Mouse (Mus musculus): ENCODE results near the gene Cdh23. TPM values are rescaled to one million over a fixed set of nuclear protein-coding genes. Genes with fewer than 3 reads are reported as not detected.
A peak's percentile ranks its signal among the peaks of the same experiment; 100 is the strongest.

The Cdh23 gene
- polyA plus RNA-seq, 1 experiment from 2014 or later = 1.1 TPM

GRCm38 (mm10) chr10:60289216-60289615 is 407.1 kb downstream of the Cdh23 start:
- Histone ChIP-seq H3K9me3 (replicated peaks) (no peaks in the 10 kb centered on the region), H3K36me3 (ENCODE audit: poor library complexity, severe bottlenecking) (peaks cover 21% of the 10 kb centered on the region), H3K9ac (no peak overlapping the region), H3K27me3 (no peaks in the 10 kb centered on the region), H3K4me3 (no peak overlapping the region), H3K27ac (no peak overlapping the region), H3K4me1 (peaks cover 38% of the 10 kb centered on the region), H3K4me2 (no peak overlapping the region)
- ATAC-seq = no peak
- WGBS = 91% methylated on average over 8 of the region's 8 CpGs

- no peaks in the 10 kb centered on the region for H3K27me3 ChIP-seq
- H3K4me1 ChIP-seq = peaks cover 51% of the 10 kb centered on the region
- no peak for ATAC-seq
- H3K36me3 ChIP-seq (ENCODE audit: poor library complexity, severe bottlenecking) = peaks cover 9% of the 10 kb centered on the region
- H3K4me2 ChIP-seq = no peak overlapping the region
- WGBS = 84% methylated on average over 2 of the region's 2 CpGs
- H3K27ac ChIP-seq = no peak overlapping the region
- no peaks in the 10 kb centered on the region for H3K9me3 ChIP-seq (replicated peaks)
- H3K9ac ChIP-seq = no peak overlapping the region
- no peak overlapping the region for H3K4me3 ChIP-seq
These were observed 408.6 kb downstream of the Cdh23 start for GRCm38 (mm10) chr10:60287726-60288125.

GRCm38 (mm10) chr10:60287161-60287560 is 409.1 kb downstream of the Cdh23 start:
- Histone ChIP-seq H3K4me1 (peaks cover 57% of the 10 kb centered on the region), H3K4me2 (no peak overlapping the region), H3K27me3 (no peaks in the 10 kb centered on the region), H3K27ac (no peak overlapping the region), H3K36me3 (ENCODE audit: poor library complexity, severe bottlenecking) (peaks cover 3% of the 10 kb centered on the region; the same call in 1 of the 2 replicates), H3K9me3 (replicated peaks) (no peaks in the 10 kb centered on the region), H3K4me3 (no peak overlapping the region), H3K9ac (no peak overlapping the region)
- ATAC-seq = no peak
- WGBS = 83% methylated on average over 4 of the region's 4 CpGs

DNA sequence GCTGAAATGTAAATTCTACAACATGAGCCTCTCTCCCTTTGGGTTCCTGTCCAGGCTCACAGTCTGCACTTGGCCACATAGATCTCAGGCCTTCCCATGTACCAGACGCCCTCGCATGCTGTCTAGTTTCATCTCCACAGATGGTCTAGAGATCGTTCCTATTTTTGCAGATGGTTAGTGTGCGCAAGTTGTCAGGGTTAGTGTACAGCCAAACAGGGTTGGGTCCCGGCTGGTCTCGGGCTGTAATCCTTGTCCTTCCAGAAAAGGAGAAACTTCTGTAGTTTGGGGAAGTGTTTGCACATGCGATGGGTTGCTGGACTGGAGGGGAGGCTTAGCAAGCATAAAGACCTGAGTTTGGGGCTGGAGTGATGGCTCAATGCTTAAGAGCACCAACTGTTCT is 409.7 kb downstream of the Cdh23 start:
- Histone ChIP-seq H3K4me1 (peaks cover 63% of the 10 kb centered on the region), H3K4me3 (no peak overlapping the region), H3K9me3 (replicated peaks) (no peaks in the 10 kb centered on the region), H3K27ac (peak overlapping the region; percentile 66), H3K36me3 (ENCODE audit: poor library complexity, severe bottlenecking) (0 out of 2 replicates have a peak, but pooled peaks cover 3% of the 10 kb centered on the region), H3K27me3 (no peaks in the 10 kb centered on the region), H3K9ac (no peak overlapping the region), H3K4me2 (peak overlapping the region; percentile 51; the same call in 1 of the 2 replicates)
- 94% methylated on average over 7 of the region's 7 CpGs for WGBS
- no peak for ATAC-seq

DNA sequence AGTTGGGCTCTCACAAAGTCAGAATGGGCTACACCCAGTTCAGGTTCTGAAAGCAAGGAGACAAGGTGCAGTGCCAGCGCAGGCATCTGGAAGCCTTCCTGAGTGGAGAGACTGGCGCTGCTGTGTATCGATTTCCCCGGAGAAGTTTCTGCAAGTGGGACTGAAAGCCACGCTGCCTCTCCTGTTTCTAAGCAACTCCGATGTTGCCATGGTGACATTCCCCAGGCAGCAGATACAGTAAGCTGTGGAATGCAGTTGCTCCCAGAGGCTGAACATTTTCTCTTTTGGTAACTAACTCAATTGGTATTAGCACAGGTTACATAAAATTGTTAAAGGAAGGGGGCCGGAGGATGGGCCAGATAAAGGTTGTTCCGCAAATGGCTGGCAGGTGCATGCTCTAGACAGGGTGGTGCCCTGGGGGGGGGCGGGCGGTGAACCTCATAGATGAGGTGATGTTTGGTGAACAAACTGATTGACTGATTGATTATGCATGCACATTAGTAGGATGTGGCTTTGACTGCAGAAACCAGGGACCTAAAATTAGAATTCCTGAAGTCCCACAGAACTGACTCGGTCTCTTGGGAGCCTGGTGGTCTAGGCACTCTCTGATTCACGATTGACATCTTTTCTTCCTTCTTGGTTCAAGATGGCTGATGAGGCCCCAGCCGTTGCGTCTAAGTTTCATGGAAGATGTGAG is 410.5 kb downstream of the Cdh23 start:
- H3K4me3 ChIP-seq = peak overlapping the region; percentile 8; the same call in 1 of the 2 replicates
- 17% methylated on average over 14 of the region's 14 CpGs for WGBS
- H3K4me2 ChIP-seq = peak overlapping the region; percentile 51
- H3K9me3 ChIP-seq (replicated peaks) = no peaks in the 10 kb centered on the region
- peak overlapping the region; percentile 35; the same call in 1 of the 2 replicates for H3K9ac ChIP-seq
- peak; percentile 83 for ATAC-seq
- H3K27me3 ChIP-seq = no peaks in the 10 kb centered on the region
- peaks cover 70% of the 10 kb centered on the region for H3K4me1 ChIP-seq
- H3K36me3 ChIP-seq (ENCODE audit: poor library complexity, severe bottlenecking) = 0 out of 2 replicates have a peak, but pooled peaks cover 3% of the 10 kb centered on the region
- peak overlapping the region; percentile 79 for H3K27ac ChIP-seq

GRCm38 (mm10) chr10:60285183-60285582 is 411.1 kb downstream of the Cdh23 start:
- Histone ChIP-seq H3K27me3 (no peaks in the 10 kb centered on the region), H3K27ac (peak overlapping the region; percentile 79), H3K4me1 (peaks cover 72% of the 10 kb centered on the region), H3K36me3 (ENCODE audit: poor library complexity, severe bottlenecking) (0 out of 2 replicates have a peak, but pooled peaks cover 3% of the 10 kb centered on the region), H3K4me3 (peak overlapping the region; percentile 8; the same call in 1 of the 2 replicates), H3K9me3 (replicated peaks) (no peaks in the 10 kb centered on the region), H3K9ac (peak overlapping the region; percentile 35; the same call in 1 of the 2 replicates), H3K4me2 (peak overlapping the region; percentile 51)
- WGBS = 58% methylated on average over 8 of the region's 8 CpGs
- peak; percentile 39 for ATAC-seq

- peak overlapping the region; percentile 79 for H3K27ac ChIP-seq
- WGBS = 39% methylated on average over 8 of the region's 8 CpGs
- peak overlapping the region; percentile 35 for H3K9ac ChIP-seq
- no peak overlapping the region for H3K4me3 ChIP-seq
- ATAC-seq = peak; percentile 16; the same call in 1 of the 2 replicates
- no peaks in the 10 kb centered on the region for H3K9me3 ChIP-seq (replicated peaks)
- H3K27me3 ChIP-seq = no peaks in the 10 kb centered on the region
- H3K36me3 ChIP-seq (ENCODE audit: poor library complexity, severe bottlenecking) = 0 out of 2 replicates have a peak, but pooled peaks cover 3% of the 10 kb centered on the region
- H3K4me1 ChIP-seq = peaks cover 72% of the 10 kb centered on the region
- peak overlapping the region; percentile 51 for H3K4me2 ChIP-seq
These were observed 411.6 kb downstream of the Cdh23 start for GRCm38 (mm10) chr10:60284676-60285111.

DNA sequence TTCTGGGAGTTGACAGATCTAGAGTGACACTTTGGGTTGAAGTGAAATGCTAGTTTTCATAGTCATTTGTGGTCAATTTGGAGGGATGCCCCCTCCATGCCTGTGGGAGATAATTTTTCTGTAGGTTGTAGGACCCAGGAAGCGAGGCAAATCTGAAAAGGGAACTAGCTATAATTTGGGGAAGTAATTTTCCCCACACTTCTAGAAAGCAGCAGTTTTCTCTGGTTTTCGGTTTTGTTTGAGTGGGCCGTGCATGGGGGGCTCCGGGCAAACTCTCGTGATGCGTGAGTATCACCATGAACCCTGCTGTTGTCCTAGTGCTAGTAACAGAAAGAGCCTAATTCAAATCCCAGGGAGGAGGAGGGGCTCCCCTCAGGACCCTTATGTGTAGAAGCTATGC is 412.0 kb downstream of the Cdh23 start:
- H3K4me3 ChIP-seq = no peak overlapping the region
- H3K36me3 ChIP-seq (ENCODE audit: poor library complexity, severe bottlenecking) = 0 out of 2 replicates have a peak, but pooled peaks cover 3% of the 10 kb centered on the region
- WGBS = 57% methylated on average over 6 of the region's 6 CpGs
- H3K27me3 ChIP-seq = no peaks in the 10 kb centered on the region
- H3K4me2 ChIP-seq = peak overlapping the region; percentile 51
- no peaks in the 10 kb centered on the region for H3K9me3 ChIP-seq (replicated peaks)
- ATAC-seq = no peak
- H3K27ac ChIP-seq = peak overlapping the region; percentile 79
- H3K9ac ChIP-seq = peak overlapping the region; percentile 35; the same call in 1 of the 2 replicates
- peaks cover 76% of the 10 kb centered on the region for H3K4me1 ChIP-seq

- 72% methylated on average over 10 of the region's 10 CpGs for WGBS
- H3K9ac ChIP-seq = no peak overlapping the region
- peaks cover 89% of the 10 kb centered on the region for H3K4me1 ChIP-seq
These were observed 413.9 kb downstream of the Cdh23 start for GRCm38 (mm10) chr10:60282116-60283014.

DNA sequence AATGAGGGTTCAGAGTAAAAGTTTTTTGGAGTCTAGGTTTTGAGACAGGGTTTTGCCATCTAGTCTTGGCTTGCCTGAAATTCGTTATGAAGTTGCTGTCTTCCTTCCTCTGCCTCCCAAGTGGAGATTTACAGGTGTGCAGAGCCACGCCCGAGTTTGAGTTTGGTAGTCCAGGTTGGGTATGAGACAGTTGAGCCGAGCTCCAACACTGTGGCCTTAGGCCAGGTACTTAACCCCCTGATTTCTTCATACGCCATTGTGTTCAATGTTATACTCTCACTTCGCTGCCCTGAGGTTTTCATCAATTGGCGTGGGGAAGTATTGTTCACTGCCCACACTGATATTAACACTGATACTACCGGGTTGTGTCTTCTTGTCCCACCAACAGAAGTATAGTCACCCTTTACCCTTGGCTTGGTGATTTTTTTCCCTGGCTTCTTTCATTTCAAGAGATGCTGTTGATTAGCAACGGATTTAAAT is 414.7 kb downstream of the Cdh23 start:
- Histone ChIP-seq H3K4me1 (peaks cover 85% of the 10 kb centered on the region), H3K9ac (no peak overlapping the region), H3K4me3 (no peak overlapping the region), H3K36me3 (ENCODE audit: poor library complexity, severe bottlenecking) (0 out of 2 replicates have a peak, but pooled peaks cover 3% of the 10 kb centered on the region), H3K27me3 (no peaks in the 10 kb centered on the region), H3K9me3 (replicated peaks) (no peaks in the 10 kb centered on the region), H3K4me2 (no peak overlapping the region), H3K27ac (no peak overlapping the region)
- ATAC-seq = no peak
- WGBS = 89% methylated on average over 9 of the region's 9 CpGs

More at GRCm38 (mm10) chr10:60282116-60283014, 413.9 kb downstream of the Cdh23 start:
- no peak overlapping the region for H3K4me2 ChIP-seq
- no peaks in the 10 kb centered on the region for H3K9me3 ChIP-seq (replicated peaks)
- H3K27me3 ChIP-seq = no peaks in the 10 kb centered on the region
- ATAC-seq = no peak
- no peak overlapping the region for H3K4me3 ChIP-seq
- H3K27ac ChIP-seq = 0 out of 2 replicates have a peak overlapping the region, but pooled peaks have one; percentile 15
- H3K36me3 ChIP-seq (ENCODE audit: poor library complexity, severe bottlenecking) = 0 out of 2 replicates have a peak, but pooled peaks cover 3% of the 10 kb centered on the region

- H3K9me3 ChIP-seq (replicated peaks) = no peaks in the 10 kb centered on the region
- H3K4me3 ChIP-seq = no peak overlapping the region
- peak overlapping the region; percentile 30; the same call in 1 of the 2 replicates for H3K9ac ChIP-seq
- H3K27ac ChIP-seq = no peak overlapping the region; the same call in 1 of the 2 replicates
- 95% methylated on average over 6 of the region's 6 CpGs for WGBS
- H3K4me2 ChIP-seq = peak overlapping the region; percentile 38
- H3K27me3 ChIP-seq = no peaks in the 10 kb centered on the region
- no peak for ATAC-seq
- H3K36me3 ChIP-seq (ENCODE audit: poor library complexity, severe bottlenecking) = 0 out of 2 replicates have a peak, but pooled peaks cover 3% of the 10 kb centered on the region
- peaks cover 73% of the 10 kb centered on the region for H3K4me1 ChIP-seq
These were observed 415.9 kb downstream of the Cdh23 start for GRCm38 (mm10) chr10:60280353-60280752.
